Mouse (Mus musculus) liver, embryonic 11.5 days (tissue): ENCODE measurements around the gene Nploc4. TPM values are rescaled to one million over a fixed set of nuclear protein-coding genes. Genes with fewer than 3 reads are reported as not detected.
A peak's percentile ranks its signal among the peaks of the same experiment; 100 is the strongest.
"Not testable (repeated sequence)": the region's sequence is repeated elsewhere in the genome, so short reads cannot be mapped to it uniquely, and the experiment has no call there.

Experiments used
- ATAC-seq: fragments of 200-750 bp; cut with Nextera tagmentation; replicated peaks from 2 replicates; pipeline ENCODE4 v1.8.0; 2017; ENCODE audit warnings: moderate number of reproducible peaks, mild to moderate bottlenecking, moderate TSS enrichment, moderate library complexity; ENCODE audit not compliant: low FRiP score
- DNase-seq: peaks from one replicate; pipeline ENCODE4 v3.0.0-alpha.2; 2017; ENCODE audit warnings: low spot score
- H3K27ac ChIP-seq: fragments of 300-500 bp; sonication (generic); 2 replicates; pipeline ENCODE4 v1.5.1; 2014; ENCODE audit warnings: mild to moderate bottlenecking, low read depth, low read length, control low read depth
- H3K27me3 ChIP-seq: fragments of 300-500 bp; sonication (generic); replicated peaks from 2 replicates; pipeline ENCODE4 v1.6.1; 2014; ENCODE audit warnings: low read length, mixed read lengths; ENCODE audit not compliant: control insufficient read depth, insufficient read depth
- H3K36me3 ChIP-seq: fragments of 300-500 bp; sonication (generic); 2 replicates; pipeline ENCODE4 v1.6.1; 2014; ENCODE audit warnings: mild to moderate bottlenecking, low read length, moderate library complexity, mixed read lengths; ENCODE audit not compliant: control insufficient read depth, insufficient read depth
- H3K4me1 ChIP-seq: fragments of 300-500 bp; sonication (generic); replicated peaks from 2 replicates; pipeline ENCODE4 v1.6.1; 2014; ENCODE audit warnings: low read length, mixed read lengths; ENCODE audit not compliant: control insufficient read depth, insufficient read depth
- H3K4me2 ChIP-seq: fragments of 300-500 bp; sonication (generic); 2 replicates; pipeline ENCODE4 v1.6.1; 2014; ENCODE audit warnings: mild to moderate bottlenecking, control low read depth, moderate library complexity
- H3K4me3 ChIP-seq: fragments of 300-500 bp; sonication (generic); 2 replicates; pipeline ENCODE4 v1.5.1; 2014; ENCODE audit warnings: low read depth, low read length, control low read depth
- H3K9ac ChIP-seq: fragments of 300-500 bp; sonication (generic); 2 replicates; pipeline ENCODE4 v1.6.1; 2014; ENCODE audit warnings: low read depth, low read length, control low read depth
- H3K9me3 ChIP-seq: fragments of 300-500 bp; sonication (generic); 2 replicates; pipeline ENCODE4 v1.6.1; 2016; ENCODE audit warnings: low read length, inconsistent platforms, mixed read lengths; ENCODE audit not compliant: control insufficient read depth
- WGBS: fragments of 180-500 bp; shearing (Covaris S2); extraction: QIAGEN DNeasy Blood & Tissue Kit; methylation state at CpG from one replicate; pipeline ENCODE4 v1.1.7; 2014; 5-methylcytosine and 5-hydroxymethylcytosine counted together
- polyA plus RNA-seq: library from polyadenylated mRNA; unstranded; fragments of >200 nt; fragmentation: Nextera tagmentation; extraction: Ambion mirVana; gene quantifications from 2 replicates; pipeline ENCODE4 v1.2.1, GENCODE M21; 2014

Nploc4 gene
- polyA plus RNA-seq, 1 experiment from 2014 or later, result 44.5 TPM

GRCm38 (mm10) chr11:120423569-120424295 lies 13.8 kb downstream of the Nploc4 start:
- H3K9me3 ChIP-seq, result no peaks in the 10 kb centered on the region
- H3K27me3 ChIP-seq, result no peaks in the 10 kb centered on the region
- H3K27ac ChIP-seq, result no peak overlapping the region
- DNase-seq (no peak), ATAC-seq (no peak)
- H3K36me3 ChIP-seq, result peaks cover 42% of the 10 kb centered on the region
- 76% methylated on average over 9 of the region's 9 CpGs for WGBS
- no peak overlapping the region for H3K9ac ChIP-seq
- H3K4me3 ChIP-seq, result no peak overlapping the region
- H3K4me2 ChIP-seq, result no peak overlapping the region
- no peaks in the 10 kb centered on the region for H3K4me1 ChIP-seq

- no peak overlapping the region for H3K4me2 ChIP-seq
- H3K27ac ChIP-seq, result no peak overlapping the region
- H3K27me3 ChIP-seq, result no peaks in the 10 kb centered on the region
- H3K4me1 ChIP-seq, result no peaks in the 10 kb centered on the region
- H3K9me3 ChIP-seq, result no peaks in the 10 kb centered on the region
- H3K36me3 ChIP-seq, result peaks cover 45% of the 10 kb centered on the region
- H3K4me3 ChIP-seq, result no peak overlapping the region
- ATAC-seq (no peak), DNase-seq (no peak)
- H3K9ac ChIP-seq, result no peak overlapping the region
- WGBS, result 84% methylated on average over 13 of the region's 13 CpGs
These were observed 14.6 kb downstream of the Nploc4 start for GRCm38 (mm10) chr11:120422651-120423568.

GRCm38 (mm10) chr11:120418592-120418991 lies 18.9 kb downstream of the Nploc4 start:
- Histone ChIP-seq H3K9me3 (no peaks in the 10 kb centered on the region), H3K9ac (no peak overlapping the region), H3K36me3 (peaks cover 45% of the 10 kb centered on the region), H3K4me1 (no peaks in the 10 kb centered on the region), H3K4me3 (no peak overlapping the region), H3K27me3 (no peaks in the 10 kb centered on the region), H3K27ac (no peak overlapping the region), H3K4me2 (no peak overlapping the region)
- WGBS, result 100% methylated on average over 1 of the region's 1 CpGs
- DNase-seq (no peak), ATAC-seq (no peak)

DNA sequence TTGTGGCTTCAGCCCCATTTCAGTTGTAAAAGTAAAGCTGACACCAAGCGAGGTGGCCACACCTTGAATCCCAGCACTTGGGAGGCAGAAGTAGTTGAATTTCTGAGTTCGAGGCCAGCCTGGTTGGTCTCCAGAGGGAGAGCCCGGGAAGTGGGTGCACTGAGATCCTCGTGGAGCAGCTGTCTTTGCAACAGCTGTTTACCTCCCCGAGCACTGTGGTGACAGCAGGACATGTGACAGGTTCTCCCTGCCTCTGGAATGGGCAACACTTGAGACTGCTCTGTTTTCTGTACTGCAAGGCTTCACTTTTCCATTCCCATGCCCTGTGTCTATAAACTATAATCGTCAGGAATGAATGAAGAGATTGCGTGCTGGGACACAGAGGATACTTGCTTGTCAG lies 19.7 kb downstream of the Nploc4 start:
- Histone ChIP-seq H3K27me3 (no peaks in the 10 kb centered on the region), H3K4me3 (no peak overlapping the region), H3K9me3 (no peaks in the 10 kb centered on the region), H3K36me3 (peaks cover 52% of the 10 kb centered on the region), H3K4me2 (no peak overlapping the region), H3K9ac (no peak overlapping the region), H3K4me1 (no peaks in the 10 kb centered on the region), H3K27ac (no peak overlapping the region)
- no peak for ATAC-seq
- DNase-seq, result no peak
- 90% methylated on average over 7 of the region's 7 CpGs for WGBS

DNA sequence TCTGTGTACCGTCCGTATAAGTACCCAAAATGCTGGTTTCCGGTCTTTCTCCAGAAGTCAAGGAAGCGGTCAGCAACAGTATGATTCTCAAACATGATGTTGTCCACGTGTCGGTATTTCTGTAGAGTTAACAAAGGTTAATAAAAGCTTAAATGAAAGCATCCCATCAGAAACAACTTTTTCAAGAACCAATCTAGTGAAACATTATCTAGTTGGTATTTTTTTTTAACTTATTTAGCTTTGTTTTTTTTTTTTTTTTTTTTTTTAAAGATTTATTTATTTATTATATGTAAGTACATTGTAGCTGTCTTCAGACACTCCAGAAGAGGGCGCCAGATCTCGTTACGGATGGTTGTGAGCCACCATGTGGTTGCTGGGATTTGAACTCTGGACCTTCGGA lies 23.9 kb downstream of the Nploc4 start:
- H3K36me3 ChIP-seq, result peaks cover 66% of the 10 kb centered on the region
- H3K27ac ChIP-seq, H3K4me2 ChIP-seq, H3K9me3 ChIP-seq, H3K27me3 ChIP-seq, H3K4me1 ChIP-seq, H3K4me3 ChIP-seq, ATAC-seq, H3K9ac ChIP-seq, DNase-seq: not testable (repeated sequence)
- 93% methylated on average over 7 of the region's 10 CpGs for WGBS

DNA sequence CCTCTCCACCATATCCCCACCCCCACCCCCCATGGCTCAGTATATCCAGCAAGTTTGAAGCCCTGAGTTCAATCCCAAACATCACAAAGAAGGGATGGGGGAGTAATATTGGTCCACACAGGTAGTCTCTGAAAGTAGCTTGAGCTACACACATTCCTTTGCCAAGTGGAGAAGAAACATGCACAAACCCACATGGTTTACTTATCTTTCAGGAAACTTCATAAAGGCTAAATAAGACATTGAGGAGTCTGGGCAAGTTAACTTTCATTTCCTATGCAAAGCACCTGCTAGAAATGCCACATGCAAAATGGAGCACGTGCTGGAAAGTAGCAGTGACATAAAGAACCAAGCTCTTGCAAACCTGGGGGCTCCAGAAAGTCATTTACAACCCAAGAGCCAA lies 31.1 kb downstream of the Nploc4 start:
- Histone ChIP-seq H3K4me3 (no peak overlapping the region), H3K4me2 (no peak overlapping the region), H3K4me1 (peaks cover 19% of the 10 kb centered on the region), H3K9me3 (no peaks in the 10 kb centered on the region), H3K9ac (no peak overlapping the region), H3K27me3 (no peaks in the 10 kb centered on the region), H3K36me3 (peaks cover 56% of the 10 kb centered on the region), H3K27ac (peak overlapping the region; percentile 45)
- DNase-seq (no peak), ATAC-seq (no peak)
- WGBS, result 72% methylated on average over 1 of the region's 1 CpGs

DNA sequence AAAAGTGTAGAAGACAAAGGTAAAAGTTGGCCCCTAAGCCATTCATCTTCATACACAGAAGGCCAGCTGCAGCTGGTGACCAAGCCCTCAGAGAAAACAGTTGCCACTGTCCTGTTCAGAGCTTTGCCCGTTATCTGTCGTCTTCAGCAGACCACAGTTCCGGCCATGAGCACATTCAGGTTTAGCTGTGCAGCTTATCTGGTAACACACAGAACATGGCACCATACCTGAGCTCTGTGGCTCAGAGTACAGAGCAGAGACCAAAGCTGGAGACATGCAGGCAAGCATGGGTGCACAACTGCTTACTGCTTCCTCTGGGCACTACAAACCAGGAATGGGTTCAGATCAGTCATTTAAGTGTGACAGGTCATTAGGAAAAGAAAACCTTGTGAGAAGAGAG lies 31.6 kb downstream of the Nploc4 start:
- WGBS, result 38% methylated on average over 3 of the region's 3 CpGs
- Histone ChIP-seq H3K4me3 (no peak overlapping the region), H3K27me3 (no peaks in the 10 kb centered on the region), H3K9me3 (no peaks in the 10 kb centered on the region), H3K27ac (peak overlapping the region; percentile 45), H3K4me2 (peak overlapping the region; percentile 16; the same call in 1 of the 2 replicates), H3K9ac (no peak overlapping the region), H3K36me3 (peaks cover 55% of the 10 kb centered on the region), H3K4me1 (peaks cover 19% of the 10 kb centered on the region)
- DNase-seq (peak; percentile 43), ATAC-seq (peak; percentile 100)

GRCm38 (mm10) chr11:120404814-120405213 lies 32.7 kb downstream of the Nploc4 start:
- DNase-seq, result no peak
- WGBS, result 83% methylated on average over 1 of the region's 1 CpGs
- H3K4me3 ChIP-seq, result no peak overlapping the region
- no peak for ATAC-seq
- H3K9me3 ChIP-seq, result no peaks in the 10 kb centered on the region
- H3K27me3 ChIP-seq, result no peaks in the 10 kb centered on the region
- no peak overlapping the region for H3K27ac ChIP-seq
- no peak overlapping the region for H3K4me2 ChIP-seq
- no peak overlapping the region for H3K9ac ChIP-seq
- H3K4me1 ChIP-seq, result peaks cover 20% of the 10 kb centered on the region
- peaks cover 51% of the 10 kb centered on the region for H3K36me3 ChIP-seq
